Mouse (Mus musculus) Muller cell, postnatal 12 days (primary cell): ENCODE results near the gene D10Wsu102e.
A peak's percentile ranks its signal among the peaks of the same experiment; 100 is the strongest.
"Not testable (repeated sequence)": the region's sequence is repeated elsewhere in the genome, so short reads cannot be mapped to it uniquely, and the experiment has no call there.

Experiments
- DNase-seq: peaks from one replicate; pipeline ENCODE4 v3.0.0-alpha.2; 2015; ENCODE audit errors: inconsistent ontology term

The D10Wsu102e gene

GRCm38 (mm10) chr10:83385330-83385910, 25.4 kb downstream of the D10Wsu102e start:
- DNase-seq, result no peak

GRCm38 (mm10) chr10:83397336-83397735, 37.3 kb downstream of the D10Wsu102e start:
- no peak for DNase-seq

DNA sequence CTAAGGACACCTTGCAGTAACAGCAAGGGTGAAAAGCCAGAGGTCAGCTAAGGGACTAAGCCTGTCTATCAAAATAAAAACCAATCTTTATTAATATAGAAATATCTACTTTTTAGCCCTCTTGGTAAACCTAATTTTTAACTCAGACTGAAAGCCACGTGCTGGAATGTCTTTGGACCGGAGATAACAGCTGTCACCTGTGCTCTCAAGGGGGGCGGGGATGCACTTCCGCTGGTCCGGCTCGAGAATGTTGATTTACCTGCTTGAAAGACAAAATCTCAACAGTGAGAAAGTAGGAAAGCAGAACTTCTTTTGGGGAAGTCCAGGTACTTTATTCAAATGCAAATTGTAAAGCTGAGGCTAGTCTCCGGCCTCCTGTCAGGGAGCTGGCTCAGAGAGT, 40.9 kb downstream of the D10Wsu102e start:
- not testable (repeated sequence) for DNase-seq

DNA sequence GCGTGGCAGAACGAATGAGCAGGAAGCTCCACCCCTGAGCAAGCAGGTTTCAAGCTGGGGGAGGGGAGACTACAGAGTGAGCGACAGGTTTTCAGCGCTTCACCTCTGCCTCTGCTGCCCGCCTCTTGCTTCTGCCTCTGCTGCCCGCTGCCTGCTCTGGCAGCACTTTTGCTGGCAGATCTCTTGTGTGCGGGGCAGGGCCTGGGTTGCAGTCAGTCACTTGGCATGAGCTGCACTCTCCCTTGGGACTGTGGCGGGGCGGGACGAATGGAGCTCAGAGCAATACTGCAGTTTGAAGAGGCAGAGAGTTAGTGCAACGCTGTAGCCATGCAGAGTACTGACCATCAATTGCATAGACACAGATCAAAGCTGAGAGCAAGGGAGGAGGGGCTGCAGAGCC, 45.0 kb downstream of the D10Wsu102e start:
- DNase-seq, result no peak

- no peak for DNase-seq
Measured at GRCm38 (mm10) chr10:83405711-83406110, 45.7 kb downstream of the D10Wsu102e start.

GRCm38 (mm10) chr10:83407141-83407540, 47.1 kb downstream of the D10Wsu102e start:
- no peak for DNase-seq

GRCm38 (mm10) chr10:83418466-83418865, 58.4 kb downstream of the D10Wsu102e start:
- DNase-seq, result not testable (repeated sequence)

DNA sequence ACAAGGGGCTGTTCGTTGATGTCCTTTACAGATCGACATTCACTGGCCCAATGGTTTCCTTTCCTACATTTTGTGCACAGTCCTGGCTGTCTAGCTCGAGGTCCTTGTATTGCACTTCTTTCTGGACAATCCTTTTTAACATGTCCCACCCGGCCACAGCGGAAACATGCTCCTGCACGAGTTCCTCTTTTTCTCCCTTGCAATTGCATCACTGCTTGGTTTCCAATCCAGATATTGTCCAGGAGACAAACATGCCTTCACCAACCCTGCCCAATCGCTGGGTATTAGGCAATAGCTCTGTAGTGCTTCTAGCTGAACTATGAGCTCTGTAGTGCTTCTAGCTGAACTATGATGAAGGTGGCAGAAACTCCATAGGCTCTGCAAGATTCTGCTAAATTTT, 88.6 kb downstream of the D10Wsu102e start:
- no peak for DNase-seq

DNA sequence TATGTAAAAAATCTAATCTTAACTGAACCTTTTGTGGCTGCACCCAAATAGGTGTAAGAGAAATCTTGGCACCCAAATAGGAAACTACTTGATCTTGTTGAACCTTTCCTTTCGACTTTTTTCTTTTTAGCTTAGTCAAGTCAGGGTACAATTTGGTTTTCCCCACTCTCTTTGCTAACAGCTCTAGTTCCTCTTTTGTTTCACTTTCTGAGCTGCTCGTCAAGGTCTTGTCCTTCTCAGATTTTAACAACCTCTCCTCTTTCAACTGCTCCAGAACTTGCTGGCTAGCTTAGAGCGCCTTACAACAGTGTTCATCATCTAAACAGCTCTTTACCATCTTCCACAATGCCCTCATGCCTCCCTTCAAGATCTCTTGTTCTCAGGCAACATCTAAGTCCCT, 97.5 kb downstream of the D10Wsu102e start:
- DNase-seq, result no peak

DNA sequence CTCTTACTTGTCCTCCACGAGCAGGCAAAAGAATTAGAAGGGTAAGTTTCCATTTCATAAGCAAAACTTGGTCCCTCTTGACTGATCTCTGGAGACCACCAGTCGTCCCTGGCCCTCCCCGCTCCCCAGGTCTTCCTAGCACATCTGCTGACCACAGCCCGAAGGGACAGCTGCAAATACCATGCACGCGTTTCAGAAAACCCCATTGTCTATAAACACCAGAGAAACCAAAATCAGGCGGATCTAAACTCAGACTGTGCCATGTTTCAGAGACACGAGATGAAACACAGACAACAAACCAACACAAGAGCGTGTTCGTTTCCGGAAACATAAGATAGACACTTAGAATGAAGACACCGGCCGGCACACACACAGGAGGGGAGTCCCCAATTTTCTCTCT, 115.2 kb downstream of the D10Wsu102e start:
- no peak for DNase-seq

- DNase-seq, result no peak
Measured at GRCm38 (mm10) chr10:83477286-83477685, 117.3 kb downstream of the D10Wsu102e start.

- no peak for DNase-seq
Measured at GRCm38 (mm10) chr10:83490506-83490905, 130.5 kb downstream of the D10Wsu102e start.

- no peak for DNase-seq
Measured at GRCm38 (mm10) chr10:83497321-83497720, 137.3 kb downstream of the D10Wsu102e start.

DNA sequence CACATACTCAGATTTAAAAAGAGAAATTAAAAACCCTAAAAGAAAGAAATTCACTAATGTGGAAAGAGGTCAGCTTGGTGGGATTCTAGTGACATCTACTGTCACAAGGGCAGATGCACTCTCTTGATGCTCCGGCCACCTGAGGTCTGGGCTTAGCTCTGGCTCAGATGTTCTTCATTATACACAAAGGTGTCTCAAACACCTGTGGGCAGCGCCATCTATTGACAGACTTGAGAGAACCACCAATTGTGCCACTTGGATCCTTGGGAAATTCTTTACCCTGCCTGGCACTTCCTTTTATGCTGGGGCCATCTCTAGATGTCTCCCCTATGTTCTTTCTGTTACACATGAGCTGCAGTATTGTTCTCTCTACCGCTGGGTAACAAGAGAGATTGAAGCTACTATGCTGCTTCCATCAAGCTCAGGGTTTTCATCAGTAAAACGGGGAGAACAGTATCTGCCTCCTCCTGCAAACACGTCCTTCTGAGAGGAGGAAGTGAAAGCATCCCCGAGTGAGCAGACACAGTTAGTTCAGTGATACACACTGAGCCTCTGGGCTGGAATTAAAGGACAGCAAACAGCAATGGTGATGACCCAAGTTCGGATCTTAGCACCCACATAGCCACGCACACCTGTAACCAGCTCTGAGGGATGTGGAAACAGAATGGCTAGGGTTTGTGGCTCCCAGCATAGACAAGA, 149.1 kb downstream of the D10Wsu102e start:
- no peak for DNase-seq

GRCm38 (mm10) chr10:83511304-83511703, 151.3 kb downstream of the D10Wsu102e start:
- DNase-seq, result no peak

- no peak for DNase-seq
Measured at GRCm38 (mm10) chr10:83513736-83514135, 153.7 kb downstream of the D10Wsu102e start.

DNA sequence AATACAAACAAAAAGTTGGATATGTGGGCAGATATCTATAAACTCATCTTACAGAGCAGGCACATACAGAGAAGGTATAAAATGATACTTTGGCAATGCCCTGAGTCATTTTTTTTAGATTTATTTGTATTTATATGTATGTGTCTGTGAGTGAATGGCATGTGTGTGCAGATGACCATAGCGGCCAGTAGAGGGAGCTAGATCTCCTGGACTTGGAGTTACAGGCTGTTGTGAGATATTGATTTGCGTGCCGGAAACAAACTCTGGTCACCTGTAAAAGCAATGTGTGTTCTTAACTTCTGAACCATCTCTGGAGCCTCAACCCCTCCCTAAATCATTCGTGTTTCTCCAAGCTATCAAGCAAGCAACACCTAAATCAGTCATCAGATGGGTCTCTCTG, 161.0 kb downstream of the D10Wsu102e start:
- DNase-seq, result no peak

GRCm38 (mm10) chr10:83524238-83524637, 164.2 kb downstream of the D10Wsu102e start:
- DNase-seq, result not testable (repeated sequence)

DNA sequence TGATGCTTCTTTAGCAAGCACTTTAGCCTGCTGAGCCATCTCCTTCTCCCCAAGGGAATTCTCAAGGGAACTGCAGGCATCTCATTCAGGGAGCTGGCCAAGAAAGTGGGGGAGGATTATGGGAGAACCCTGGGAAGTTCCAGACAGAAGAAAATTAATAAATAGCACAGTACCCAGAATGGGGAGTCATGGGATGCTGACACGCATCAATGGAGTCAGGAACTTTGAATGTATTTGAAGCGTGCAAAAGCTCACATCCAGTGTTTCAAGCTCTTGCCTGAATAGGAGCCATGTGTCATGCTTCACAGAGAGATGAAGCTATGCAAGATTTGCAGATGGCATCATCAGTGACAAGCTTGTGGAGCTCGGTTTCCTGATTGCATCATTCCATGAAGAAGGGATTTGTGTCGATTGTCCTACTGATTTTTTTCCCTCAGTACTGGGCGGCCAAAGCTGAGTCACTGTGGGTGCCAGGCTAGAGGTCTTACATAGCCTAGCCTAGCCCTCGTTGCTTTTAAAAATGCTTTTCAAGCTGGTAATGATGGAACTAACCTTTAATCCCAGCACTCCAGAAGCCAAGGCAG, 170.5 kb downstream of the D10Wsu102e start:
- peak; percentile 17 for DNase-seq

DNA sequence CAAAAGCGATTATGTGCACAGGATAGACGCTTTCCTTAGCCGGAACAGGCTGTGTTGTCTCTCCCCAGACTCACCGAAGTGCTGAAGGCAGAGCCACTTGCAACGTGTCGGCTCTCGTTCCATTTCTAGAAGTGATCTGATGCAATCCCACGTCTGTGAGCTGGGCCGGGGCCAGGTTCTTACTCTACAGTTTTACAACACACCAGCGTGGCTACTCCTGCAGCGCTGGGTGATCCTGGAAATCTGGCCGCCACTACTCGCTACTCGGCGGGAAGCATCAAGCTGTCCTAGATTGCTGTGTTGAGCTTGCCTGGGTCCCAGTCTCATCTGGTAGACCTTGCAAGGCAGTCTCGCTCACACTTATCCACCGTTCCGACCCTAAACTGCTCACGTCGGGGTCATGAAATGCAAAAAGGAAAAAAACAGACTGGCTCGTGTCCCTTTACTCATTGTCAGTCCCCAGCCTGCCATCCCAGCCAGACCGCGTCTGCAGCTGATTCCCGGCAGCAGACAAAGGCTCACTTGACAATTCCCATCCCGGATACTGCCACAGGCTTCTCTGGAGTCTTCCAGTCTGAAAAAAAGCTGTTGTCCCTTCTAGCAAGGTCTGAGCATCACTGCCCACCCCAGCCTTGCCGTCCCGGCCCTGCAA, 173.4 kb downstream of the D10Wsu102e start:
- DNase-seq, result peak; percentile 66

DNA sequence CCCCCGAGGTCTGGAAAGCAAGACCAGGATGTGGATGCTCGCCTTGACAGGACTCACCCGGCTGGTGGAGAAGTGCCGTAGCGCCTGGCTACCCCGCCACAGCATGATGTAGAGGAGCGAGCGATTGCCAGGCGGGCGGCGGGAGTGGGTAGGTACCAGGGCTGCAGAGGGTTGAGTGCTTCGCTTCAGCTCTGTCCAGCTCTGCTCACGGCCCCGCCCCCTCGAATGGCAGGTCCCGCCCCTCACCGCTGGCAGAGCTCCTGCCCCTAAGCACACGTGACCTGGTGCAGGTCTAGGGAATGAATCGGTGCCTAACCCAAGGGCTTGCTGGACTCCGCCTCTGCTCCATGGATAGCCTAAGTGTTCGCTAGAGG, 173.9 kb downstream of the D10Wsu102e start, which contains the start of gene Aldh1l2:
TSS of gene Aldh1l2 (minus strand) at position 231 of the 374 bp plus-strand sequence.
- peak; percentile 92 for DNase-seq

DNA sequence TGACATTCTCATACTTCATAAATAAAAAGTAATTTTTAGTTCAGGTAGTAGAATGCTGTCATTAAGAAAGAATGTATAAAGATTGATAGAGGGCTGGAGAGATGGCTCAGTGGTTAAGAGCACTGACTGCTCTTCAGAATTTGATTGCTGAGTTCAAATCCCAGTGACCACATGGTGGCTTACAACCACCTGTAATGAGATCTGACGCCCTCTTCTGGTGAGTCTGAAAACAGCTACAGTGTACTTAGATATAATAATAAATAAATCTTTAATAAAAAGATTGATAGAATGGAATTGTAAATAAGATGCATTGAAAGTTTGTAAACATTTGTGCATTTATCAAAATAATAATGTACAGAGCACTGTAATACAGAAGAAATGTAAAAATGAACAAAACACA, 176.4 kb downstream of the D10Wsu102e start:
- no peak for DNase-seq
